Mouse (Mus musculus) frontal cortex, adult 2 months (tissue): ENCODE results near the gene Khdrbs2. TPM values are rescaled to one million over a fixed set of nuclear protein-coding genes. Genes with fewer than 3 reads are reported as not detected.

ENCODE experiments used
- DNase-seq, 2 experiments: peaks; one replicate each; pipeline ENCODE4 v3.0.0; 2022; ENCODE audit warnings: low spot score in 1 of 2; ENCODE audit errors: extremely low spot score in 1 of 2
- polyA plus RNA-seq: library from polyadenylated mRNA; depleted of rRNA; stranded (reverse); fragments of >200 nt; gene quantifications from 2 replicates; pipeline ENCODE4 v1.2.3, GENCODE M21; 2012; rRNA removed

Gene Khdrbs2
- polyA plus RNA-seq = 8.0 and 9.4 TPM in 2 replicates

DNA sequence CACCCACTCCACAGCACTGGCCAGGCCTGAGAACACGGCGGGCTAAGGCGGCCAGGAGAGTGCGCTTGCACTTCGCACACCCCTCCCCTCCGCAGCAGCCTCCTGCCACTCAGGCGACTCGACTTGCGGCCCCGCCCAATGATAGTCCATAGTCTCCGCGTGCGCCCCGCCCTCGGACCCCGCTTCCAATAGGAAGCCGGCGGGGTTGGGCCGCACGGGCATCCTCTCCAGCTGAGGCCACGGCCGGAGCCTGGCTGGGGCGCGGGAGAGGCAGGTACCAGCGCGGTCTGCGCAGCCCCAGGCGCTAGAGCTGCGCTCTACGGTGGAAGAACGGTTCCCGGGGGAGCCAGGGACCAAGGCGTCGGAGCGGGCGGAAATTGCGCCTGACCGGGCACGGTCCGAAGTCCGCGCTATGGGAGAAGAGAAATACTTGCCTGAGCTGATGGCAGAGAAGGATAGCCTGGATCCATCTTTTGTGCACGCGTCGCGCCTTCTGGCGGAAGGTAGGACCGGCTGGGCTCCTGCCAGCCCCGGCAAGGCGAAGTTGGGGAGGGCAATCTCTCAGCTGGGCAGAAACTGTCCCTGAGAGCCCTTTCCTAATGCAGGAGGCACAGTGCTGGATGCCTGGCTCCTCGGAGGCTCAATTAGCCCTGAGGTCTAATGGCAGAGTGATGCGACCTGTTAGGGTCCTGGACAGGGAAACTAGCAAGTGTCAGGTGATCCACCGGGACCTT, at the start of gene Khdrbs2:
Khdrbs2 (plus strand) TSS at position 209 of the 734 bp plus-strand sequence.
- peak; percentile 87 to 94 for DNase-seq

GRCm38 (mm10) chr1:32174566-32174965, 2.1 kb downstream of the Khdrbs2 start:
- peak in 1 of 2 experiments; percentile 92 for DNase-seq

GRCm38 (mm10) chr1:32199664-32200260, 27.2 kb downstream of the Khdrbs2 start:
- DNase-seq = no peak

GRCm38 (mm10) chr1:32248443-32248842, 75.9 kb downstream of the Khdrbs2 start:
- no peak for DNase-seq

GRCm38 (mm10) chr1:32249602-32250001, 77.1 kb downstream of the Khdrbs2 start:
- DNase-seq = no peak

GRCm38 (mm10) chr1:32250337-32250736, 77.8 kb downstream of the Khdrbs2 start:
- DNase-seq = no peak

GRCm38 (mm10) chr1:32258942-32259341, 86.4 kb downstream of the Khdrbs2 start:
- DNase-seq = no peak

- no peak for DNase-seq
These were observed 98.0 kb downstream of the Khdrbs2 start for GRCm38 (mm10) chr1:32270519-32270918.

DNA sequence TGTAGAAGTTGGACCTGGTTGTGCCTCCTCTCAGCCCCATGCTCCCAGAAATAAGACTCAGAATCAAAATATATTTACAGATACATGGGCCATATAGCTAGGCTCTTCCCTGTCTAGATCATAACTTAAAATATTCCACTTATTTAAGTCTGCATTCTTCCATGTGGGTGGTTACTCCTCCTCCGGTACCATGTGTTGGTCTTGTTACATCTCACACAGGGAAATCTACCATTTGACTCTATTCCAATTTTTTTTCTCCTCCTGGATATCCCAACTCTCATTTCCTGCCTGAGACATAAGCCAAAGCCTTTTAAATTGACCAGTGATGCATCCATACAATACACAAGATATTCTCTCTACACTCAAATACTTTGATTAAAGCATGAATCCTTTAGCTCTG, 122.2 kb downstream of the Khdrbs2 start:
- DNase-seq = peak in 1 of 2 experiments; percentile 22

GRCm38 (mm10) chr1:32301391-32301790, 128.9 kb downstream of the Khdrbs2 start:
- peak in 1 of 2 experiments; percentile 33 for DNase-seq

DNA sequence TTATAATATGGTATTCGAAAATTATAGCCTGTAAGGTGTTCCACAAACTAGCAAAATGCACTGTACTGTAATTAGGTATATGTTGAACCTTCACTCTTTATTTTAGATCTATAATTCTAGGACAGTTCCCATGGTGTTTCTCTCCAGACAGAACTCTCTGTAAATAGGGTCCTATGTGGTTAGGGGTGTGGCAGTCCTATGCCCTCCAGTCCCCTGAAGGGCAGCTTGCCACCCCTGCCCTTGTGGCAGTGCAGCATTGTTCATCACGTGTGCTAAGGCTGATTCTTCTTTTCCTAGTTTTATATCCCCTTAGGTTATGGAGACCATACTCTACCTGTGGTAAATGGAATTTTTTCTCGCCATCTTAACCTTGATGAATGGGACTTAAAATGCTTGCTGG, 136.6 kb downstream of the Khdrbs2 start:
- no peak for DNase-seq

GRCm38 (mm10) chr1:32309637-32310036, 137.1 kb downstream of the Khdrbs2 start:
- no peak for DNase-seq

DNA sequence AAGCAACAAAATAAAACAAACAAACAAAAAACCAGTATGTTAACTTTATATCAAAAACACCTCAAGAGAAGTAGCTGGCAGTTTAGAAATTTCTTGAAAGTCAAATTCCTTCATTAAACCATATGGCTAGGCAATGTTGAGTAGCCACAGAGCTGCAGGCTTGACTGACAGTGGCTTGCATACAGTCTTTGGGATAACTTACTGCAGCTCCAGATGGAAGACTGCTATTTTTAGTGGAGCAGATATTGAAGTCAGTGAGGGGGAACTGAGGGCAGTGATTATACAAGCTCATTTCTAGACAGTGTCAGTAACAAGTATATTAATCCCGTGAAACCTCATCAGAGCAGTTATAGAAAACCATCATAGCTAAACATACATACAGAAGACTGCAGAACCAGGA, 166.6 kb downstream of the Khdrbs2 start:
- peak in 1 of 2 experiments; percentile 24 for DNase-seq

DNA sequence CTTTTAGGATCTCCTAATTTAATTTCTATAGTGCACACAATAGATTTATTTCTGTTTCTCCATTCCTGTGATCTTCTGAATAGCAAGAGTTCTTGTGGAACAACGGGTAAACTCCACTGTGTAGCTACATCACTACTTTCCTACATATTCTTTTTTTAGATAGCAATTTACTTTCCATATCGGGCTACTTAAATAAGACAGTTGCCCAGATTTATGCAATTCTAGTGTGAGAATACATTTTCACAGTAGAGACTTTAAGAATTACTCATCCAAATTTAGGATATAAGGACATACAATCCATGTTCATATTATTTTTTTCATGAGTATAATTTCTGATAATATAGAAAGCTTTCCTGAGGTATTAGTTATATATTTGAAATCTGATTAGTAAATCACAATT, 175.0 kb downstream of the Khdrbs2 start:
- DNase-seq = peak in 1 of 2 experiments; percentile 8

GRCm38 (mm10) chr1:32352076-32352475, 179.6 kb downstream of the Khdrbs2 start:
- no peak for DNase-seq

DNA sequence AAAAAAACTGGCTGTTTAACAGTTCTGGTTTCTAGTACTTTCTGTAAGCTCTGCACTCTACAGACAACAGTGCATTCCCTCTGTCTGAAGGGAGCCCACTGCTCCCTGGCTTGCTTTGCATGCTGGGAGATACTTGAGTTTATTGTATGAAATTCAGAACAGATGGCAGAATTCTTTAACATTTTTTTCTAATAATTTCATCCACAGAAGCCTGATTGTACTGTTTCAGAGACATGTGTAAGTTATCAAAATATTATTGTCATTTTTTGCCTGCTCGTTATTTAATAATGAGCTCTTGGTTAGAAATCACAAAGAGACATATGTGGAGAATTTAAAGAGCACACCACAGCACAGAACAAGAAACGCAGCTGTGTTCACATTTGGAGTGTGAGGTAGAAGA, 191.0 kb downstream of the Khdrbs2 start:
- no peak for DNase-seq

- DNase-seq = no peak
These were observed 225.0 kb downstream of the Khdrbs2 start for GRCm38 (mm10) chr1:32397553-32397952.

DNA sequence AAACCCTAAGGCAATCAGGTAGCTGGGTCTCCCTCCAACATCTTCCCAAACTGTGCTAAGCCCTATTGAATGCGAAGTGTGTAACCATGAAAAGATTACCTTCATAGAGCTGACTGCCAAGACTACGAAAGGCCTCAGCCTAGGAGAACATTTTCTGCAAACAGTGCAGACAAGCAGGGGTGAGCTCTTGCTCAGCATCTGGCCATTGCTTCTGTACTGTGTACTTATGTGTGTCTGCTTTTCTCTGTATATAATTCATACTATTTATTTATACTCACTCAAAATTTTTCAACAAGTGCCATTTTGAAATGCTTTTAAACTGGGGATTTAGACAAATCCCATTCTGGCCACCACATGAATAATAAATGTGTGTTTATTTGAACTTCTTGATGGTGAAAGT, 235.1 kb downstream of the Khdrbs2 start:
- DNase-seq = no peak

- DNase-seq = peak; percentile 31 to 53
These were observed 255.9 kb downstream of the Khdrbs2 start for GRCm38 (mm10) chr1:32428410-32428809.

DNA sequence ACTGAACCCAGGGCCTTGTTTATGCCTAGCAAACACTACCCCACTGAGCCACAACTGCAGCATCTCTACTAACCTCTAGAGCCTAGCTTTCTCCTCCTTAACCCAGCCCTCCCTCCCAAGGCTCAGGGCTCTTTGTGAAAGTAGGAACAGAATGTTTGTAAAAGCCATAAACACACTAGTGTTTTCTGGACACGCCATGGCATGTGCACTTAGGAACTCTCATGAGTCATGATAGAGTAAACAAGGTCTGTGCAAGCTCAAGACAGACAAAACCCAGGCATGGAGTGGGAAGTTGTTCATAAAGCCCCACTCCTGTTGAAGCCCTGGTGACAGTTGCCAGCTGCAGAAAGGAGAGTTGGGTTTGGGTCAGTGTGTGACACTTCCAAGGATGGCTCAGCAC, 257.0 kb downstream of the Khdrbs2 start:
- no peak for DNase-seq

- DNase-seq = peak in 1 of 2 experiments; percentile 35
These were observed 258.0 kb downstream of the Khdrbs2 start for GRCm38 (mm10) chr1:32430516-32430915.

DNA sequence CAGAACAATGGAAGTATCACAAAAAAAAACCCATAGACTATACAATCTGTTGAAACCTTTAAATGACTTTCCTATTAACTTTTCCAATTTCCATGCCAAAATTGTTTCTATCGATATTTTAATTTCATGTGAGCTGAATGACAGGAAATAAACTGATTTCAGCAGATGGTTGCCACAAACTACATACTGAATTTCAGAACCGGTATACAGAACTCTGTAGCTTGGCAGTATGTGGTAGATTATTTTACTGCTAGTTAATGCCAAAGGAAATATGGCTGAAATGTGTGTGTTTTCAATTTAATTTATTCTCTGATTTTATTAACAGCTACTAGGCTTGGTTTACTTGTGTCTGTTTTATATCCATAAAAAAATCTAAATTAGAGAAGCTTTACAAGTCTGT, 260.6 kb downstream of the Khdrbs2 start:
- DNase-seq = no peak
